Mouse (Mus musculus) lung, adult 2 months (tissue): ENCODE measurements at regions not wholly inside any gene's neighbourhood (a gene's known extent, or its start where the extent isn't known, plus 50 kb on each side); places are given as distances from the start of the nearest gene placed in this dataset.

Source experiments
- DNase-seq: peaks from one replicate; pipeline ENCODE4 v3.0.0; 2022
- H3K4me1 ChIP-seq: fragments of 200-500 bp; 2 replicates; pipeline ENCODE4 v1.6.1; 2011; ENCODE audit warnings: low read length; ENCODE audit not compliant: control insufficient read depth, insufficient read depth
- H3K4me3 ChIP-seq: fragments of 200-500 bp; replicated peaks from 2 replicates; pipeline ENCODE3; 2011; ENCODE audit warnings: low read depth, mild to moderate bottlenecking, control low read depth, low read length; ENCODE audit errors: extremely low read depth
- CTCF ChIP-seq: fragments of 200-500 bp; IDR thresholded peaks from 2 replicates; pipeline ENCODE4 v1.5.1; 2011; ENCODE audit warnings: mild to moderate bottlenecking, low read length, control low read depth; ENCODE audit not compliant: insufficient read depth
- POLR2A ChIP-seq: fragments of 200-500 bp; IDR thresholded peaks from 2 replicates; pipeline ENCODE4 v1.6.1; 2011; ENCODE audit warnings: low read depth, mild to moderate bottlenecking, control low read depth, low read length, borderline replicate concordance; ENCODE audit errors: extremely low read depth
- WGBS: fragments of 180-500 bp; shearing (Covaris S2); methylation state at CpG from one replicate; pipeline ENCODE4 v1.1.7; 2018; 5-methylcytosine and 5-hydroxymethylcytosine counted together

- 55% methylated on average over 8 of the region's 8 CpGs for WGBS
- H3K4me3 ChIP-seq, result no peak overlapping the region
- no peak for TF ChIP-seq POLR2A
- no peak for DNase-seq
- H3K4me1 ChIP-seq, result no peaks in the 10 kb centered on the region
These were observed 383.8 kb upstream of the Slc30a5 start for GRCm38 (mm10) chr13:101216897-101217480.

- no peak overlapping the region for H3K4me3 ChIP-seq
- H3K4me1 ChIP-seq, result no peaks in the 10 kb centered on the region
- WGBS, result 63% methylated on average over 4 of the region's 4 CpGs
- DNase-seq, result no peak
- no peak for TF ChIP-seq CTCF
- no peak for TF ChIP-seq POLR2A
These were observed 383.2 kb upstream of the Slc30a5 start for GRCm38 (mm10) chr13:101216421-101216820.

- H3K4me3 ChIP-seq, result no peak overlapping the region
- no peaks in the 10 kb centered on the region for H3K4me1 ChIP-seq
- DNase-seq, result no peak
- TF ChIP-seq POLR2A (no peak), CTCF (no peak)
- WGBS, result 51% methylated on average over 11 of the region's 11 CpGs
These were observed 382.6 kb upstream of the Slc30a5 start for GRCm38 (mm10) chr13:101215792-101216221.

- no peak for DNase-seq
- Histone ChIP-seq H3K4me3 (no peak overlapping the region), H3K4me1 (no peaks in the 10 kb centered on the region)
- 61% methylated on average over 5 of the region's 5 CpGs for WGBS
- TF ChIP-seq POLR2A (no peak), CTCF (no peak)
These were observed 382.0 kb upstream of the Slc30a5 start for GRCm38 (mm10) chr13:101215131-101215641.

GRCm38 (mm10) chr13:101214094-101214493 is 380.9 kb upstream of the Slc30a5 start:
- TF ChIP-seq CTCF (no peak), POLR2A (no peak)
- WGBS, result 61% methylated on average over 2 of the region's 2 CpGs
- Histone ChIP-seq H3K4me1 (no peaks in the 10 kb centered on the region), H3K4me3 (no peak overlapping the region)
- DNase-seq, result no peak

GRCm38 (mm10) chr13:101213121-101213916 is 380.1 kb upstream of the Slc30a5 start:
- 51% methylated on average over 13 of the region's 13 CpGs for WGBS
- Histone ChIP-seq H3K4me3 (no peak overlapping the region), H3K4me1 (no peaks in the 10 kb centered on the region)
- DNase-seq, result no peak
- TF ChIP-seq POLR2A, result no peak

- no peak for DNase-seq
- WGBS, result 79% methylated on average over 5 of the region's 5 CpGs
- TF ChIP-seq CTCF (no peak), POLR2A (no peak)
- Histone ChIP-seq H3K4me1 (no peaks in the 10 kb centered on the region), H3K4me3 (no peak overlapping the region)
These were observed 379.2 kb upstream of the Slc30a5 start for GRCm38 (mm10) chr13:101212341-101212895.

- 86% methylated on average over 9 of the region's 9 CpGs for WGBS
- no peak for DNase-seq
- no peak overlapping the region for H3K4me3 ChIP-seq
- no peaks in the 10 kb centered on the region for H3K4me1 ChIP-seq
- TF ChIP-seq POLR2A (no peak), CTCF (no peak)
These were observed 375.6 kb upstream of the Slc30a5 start for GRCm38 (mm10) chr13:101208788-101209187.

GRCm38 (mm10) chr13:101203463-101203862 is 370.2 kb upstream of the Slc30a5 start:
- TF ChIP-seq CTCF (no peak), POLR2A (no peak)
- Histone ChIP-seq H3K4me1 (no peaks in the 10 kb centered on the region), H3K4me3 (no peak overlapping the region)
- no peak for DNase-seq
